ENCODE assay signal across 8 mouse cellular contexts in genomic region chr2:61807151-61807550, GRCm38 (mm10). TPM values are rescaled to one million over a fixed set of nuclear protein-coding genes. Genes with fewer than 3 reads are reported as not detected.
DNase-seq lines count a peak whose midpoint lies in the region; ATAC-seq lines count a peak whose summit lies in the region.

No protein-coding gene starts in this region.

- H3K9ac ChIP-seq in lung, embryonic 15.5 days: no peak overlapping the region
- H3K9ac ChIP-seq in embryonic facial prominence, embryonic 15.5 days: no peak overlapping the region
- H3K9ac ChIP-seq in neural tube, embryonic 12.5 days: no peak overlapping the region

- H3K4me1 ChIP-seq in lung, embryonic 15.5 days: peaks cover 25% of the 10 kb centered on the region
- peaks cover 43% of the 10 kb centered on the region for H3K4me1 ChIP-seq in embryonic facial prominence, embryonic 15.5 days
- peaks cover 25% of the 10 kb centered on the region for H3K4me1 ChIP-seq in neural tube, embryonic 12.5 days

- 0 out of 2 replicates have a peak overlapping the region, but pooled peaks have one; percentile 1 for H3K4me3 ChIP-seq in lung, embryonic 15.5 days
- peak overlapping the region; percentile 17 for H3K4me3 ChIP-seq in embryonic facial prominence, embryonic 15.5 days (replicated peaks)
- no peak overlapping the region for H3K4me3 ChIP-seq in neural tube, embryonic 12.5 days

- ATAC-seq in lung, embryonic 15.5 days (ENCODE audit: borderline replicate concordance, extremely low read depth, low FRiP score, low TSS enrichment): no peak
- no peak for ATAC-seq in embryonic facial prominence, embryonic 15.5 days (ENCODE audit: insufficient number of reproducible peaks, low FRiP score, low TSS enrichment, low read depth)
- ATAC-seq in neural tube, embryonic 12.5 days (ENCODE audit: low FRiP score, low read depth): peak; percentile 37

- peak overlapping the region; percentile 6; the same call in 1 of the 2 replicates for H3K4me2 ChIP-seq in lung, embryonic 15.5 days
- H3K4me2 ChIP-seq in embryonic facial prominence, embryonic 15.5 days (replicated peaks): peak overlapping the region; percentile 15; the same call in 1 of the 2 replicates
- no peak overlapping the region for H3K4me2 ChIP-seq in neural tube, embryonic 12.5 days (replicated peaks)

- DNase-seq in adrenal gland, adult 2 months: peak; percentile 13
- DNase-seq in adrenal gland, adult 8-10 months: no peak
- DNase-seq in lung, adult 18-20 months: no peak
- peak; percentile 27 to 47 for DNase-seq in kidney, postnatal 4 days
- no peak for DNase-seq in urinary bladder, postnatal 14 days (ENCODE audit: low spot score)

- peaks cover 96% of the 10 kb centered on the region for H3K27me3 ChIP-seq in lung, embryonic 15.5 days
- H3K27me3 ChIP-seq in embryonic facial prominence, embryonic 15.5 days: peaks cover 91% of the 10 kb centered on the region
- H3K27me3 ChIP-seq in neural tube, embryonic 12.5 days (replicated peaks): peaks cover 99% of the 10 kb centered on the region

- 1% methylated on average over 22 of the region's 22 CpGs for WGBS in lung, embryonic 15.5 days
- WGBS in embryonic facial prominence, embryonic 15.5 days: under 1% methylated on average over 22 of the region's 22 CpGs
- whole genome bisulfite sequencing in neural tube, embryonic 12.5 days: under 1% methylated on average over 22 of the region's 22 CpGs

- no peaks in the 10 kb centered on the region for H3K36me3 ChIP-seq in lung, embryonic 15.5 days
- H3K36me3 ChIP-seq in embryonic facial prominence, embryonic 15.5 days: no peaks in the 10 kb centered on the region
- H3K36me3 ChIP-seq in neural tube, embryonic 12.5 days: no peaks in the 10 kb centered on the region

- no peaks in the 10 kb centered on the region for H3K9me3 ChIP-seq in lung, embryonic 15.5 days
- no peaks in the 10 kb centered on the region for H3K9me3 ChIP-seq in embryonic facial prominence, embryonic 15.5 days (replicated peaks)
- no peaks in the 10 kb centered on the region for H3K9me3 ChIP-seq in neural tube, embryonic 12.5 days

- H3K27ac ChIP-seq in lung, embryonic 15.5 days: no peak overlapping the region
- no peak overlapping the region for H3K27ac ChIP-seq in embryonic facial prominence, embryonic 15.5 days (replicated peaks)
- H3K27ac ChIP-seq in neural tube, embryonic 12.5 days: no peak overlapping the region

RNA-seq across cellular contexts. Expression of gene Tbr1, which starts 4.4 kb away (rescaled TPM):
- total RNA-seq in adrenal gland, adult 2 months (2021): not detected
- polyA plus RNA-seq in adrenal gland, adult 2 months (2012; rRNA removed): 0.02 and 0.15 TPM in 2 replicates
- total RNA-seq in adrenal gland, adult 8-10 months (2022): under 1 TPM in 3 of 4 experiments, not detected in 1; 0.07 to 0.22 (median 0.08) TPM
- 0.08 and 0.09 TPM in 2 replicates for polyA plus RNA-seq in lung, embryonic 15.5 days (2015; fragmentation: Nextera tagmentation; extraction: Ambion mirVana)
- polyA plus RNA-seq in embryonic facial prominence, embryonic 15.5 days (2015; fragmentation: Nextera tagmentation; extraction: Ambion mirVana): 0.17 and 0.52 TPM in 2 replicates
- 0.11 and 0.15 TPM in 2 replicates for polyA plus RNA-seq in neural tube, embryonic 12.5 days (2016; fragmentation: Nextera tagmentation; extraction: Ambion mirVana)

Comparison
In these comparisons a context has a peak if more than half of its experiments do, and no peak if none do; other contexts are left out.
1. DNase-seq: peak in adrenal gland, adult 2 months (single experiment) and kidney, postnatal 4 days (2 of 2); none in adrenal gland, adult 8-10 months (single experiment), lung, adult 18-20 months (0 of 2) and urinary bladder, postnatal 14 days (single experiment).